Mouse (Mus musculus) limb, embryonic 14.5 days (tissue): Measurements from ENCODE around the gene Wrap53. TPM values are rescaled to one million over a fixed set of nuclear protein-coding genes. Genes with fewer than 3 reads are reported as not detected.
A peak's percentile ranks its signal among the peaks of the same experiment; 100 is the strongest.

ENCODE experiments used
- ATAC-seq: fragments of 200-750 bp; cut with Nextera tagmentation; 2 replicates; pipeline ENCODE4 v1.8.0; 2017; ENCODE audit warnings: low read depth, moderate number of reproducible peaks, moderate TSS enrichment; ENCODE audit not compliant: low FRiP score
- DNase-seq: peaks from one replicate; pipeline ENCODE4 v3.0.0-alpha.2; 2015; ENCODE audit warnings: low spot score
- H3K27ac ChIP-seq: fragments of 300-500 bp; sonication (generic); replicated peaks from 2 replicates; pipeline ENCODE4 v1.5.1; 2014; ENCODE audit warnings: low read depth, mild to moderate bottlenecking, low read length, moderate library complexity, mixed read lengths
- H3K27me3 ChIP-seq: fragments of 300-500 bp; sonication (generic); 2 replicates; pipeline ENCODE4 v1.6.1; 2014; ENCODE audit warnings: low read length, mixed read lengths; ENCODE audit not compliant: control insufficient read depth, insufficient read depth
- H3K36me3 ChIP-seq: fragments of 300-500 bp; sonication (generic); 2 replicates; pipeline ENCODE4 v1.6.1; 2014; ENCODE audit warnings: mild to moderate bottlenecking, low read length, moderate library complexity, mixed read lengths; ENCODE audit not compliant: control insufficient read depth, insufficient read depth
- H3K4me1 ChIP-seq: fragments of 300-500 bp; sonication (generic); 2 replicates; pipeline ENCODE4 v1.6.1; 2014; ENCODE audit warnings: antibody characterized with exemption, low read length, mixed read lengths; ENCODE audit not compliant: control insufficient read depth, insufficient read depth
- H3K4me2 ChIP-seq: fragments of 300-500 bp; sonication (generic); replicated peaks from 2 replicates; pipeline ENCODE4 v1.6.1; 2014; ENCODE audit warnings: low read depth, mild to moderate bottlenecking, low read length, moderate library complexity; ENCODE audit not compliant: severe bottlenecking
- H3K4me3 ChIP-seq: fragments of 300-500 bp; sonication (generic); replicated peaks from 2 replicates; pipeline ENCODE4 v1.5.1; 2014; ENCODE audit warnings: low read length
- H3K9ac ChIP-seq: fragments of 300-500 bp; sonication (generic); 2 replicates; pipeline ENCODE4 v1.6.1; 2014; ENCODE audit warnings: mild to moderate bottlenecking, low read depth, low read length, moderate library complexity; ENCODE audit not compliant: severe bottlenecking
- H3K9me3 ChIP-seq: fragments of 300-500 bp; sonication (generic); 2 replicates; pipeline ENCODE4 v1.6.1; 2016; ENCODE audit warnings: low read length; ENCODE audit not compliant: control insufficient read depth
- POLR2A ChIP-seq: fragments of 200-500 bp; IDR thresholded peaks from 2 replicates; pipeline ENCODE4 v1.8.0; 2012; ENCODE audit warnings: inconsistent platforms, mild to moderate bottlenecking, moderate library complexity, borderline replicate concordance; ENCODE audit not compliant: insufficient read depth, insufficient read length; ENCODE audit errors: extremely low read depth
- WGBS: fragments of 180-500 bp; shearing (Covaris S2); extraction: QIAGEN DNeasy Blood & Tissue Kit; methylation state at CpG from one replicate; pipeline ENCODE4 v1.1.7; 2014; 5-methylcytosine and 5-hydroxymethylcytosine counted together
- polyA plus RNA-seq, 2 experiments: library from polyadenylated mRNA; depleted of rRNA in 1 of 2; stranded (reverse) in 1 of 2; unstranded in 1 of 2; fragments of >200 nt; fragmentation: Nextera tagmentation in 1 of 2; extraction: Ambion mirVana in 1 of 2; gene quantifications; 2 replicates each; pipeline versions ENCODE4 v1.2.1 to v1.2.3; 2012 to 2014

Wrap53 gene
- polyA plus RNA-seq, 2 experiments = 19.0 to 20.6 TPM

DNA sequence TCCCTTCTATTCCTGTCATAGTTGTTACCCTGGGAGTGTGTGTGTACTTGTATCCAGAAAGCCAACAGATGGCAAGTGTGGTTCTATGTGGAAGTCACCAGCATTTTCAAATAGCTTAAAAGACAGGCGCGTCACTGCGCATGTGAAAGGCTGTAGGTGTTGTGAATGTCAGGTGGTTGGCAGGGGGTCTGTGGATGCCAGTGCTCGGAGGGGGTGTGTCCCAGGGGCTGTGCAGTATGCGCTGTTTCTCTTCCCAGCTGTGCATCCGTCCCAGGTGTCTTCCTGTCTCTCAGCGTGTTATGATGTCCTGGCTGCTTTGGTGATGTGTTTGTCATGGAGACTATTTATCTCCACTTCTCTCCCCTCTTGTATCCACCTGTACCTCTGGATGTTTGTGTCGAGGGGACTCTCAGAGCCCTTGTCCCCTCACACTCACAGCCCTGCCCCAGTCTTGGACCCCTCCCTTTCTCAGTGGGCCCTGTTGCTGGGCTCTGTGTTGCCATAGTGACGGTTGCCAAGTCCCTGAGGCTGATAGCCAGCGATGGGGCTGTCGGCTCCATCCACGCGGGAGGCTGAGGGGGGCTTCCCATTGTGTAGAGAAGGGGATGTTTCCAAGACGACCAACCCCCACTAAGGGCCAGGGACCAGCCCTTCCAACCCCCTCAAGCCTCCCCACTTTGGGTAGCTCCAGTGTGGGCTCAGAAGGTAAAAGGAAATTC, 27.3 kb downstream of the Wrap53 start:
- no peak overlapping the region for H3K4me2 ChIP-seq
- WGBS = 22% methylated on average over 14 of the region's 14 CpGs
- TF ChIP-seq POLR2A = no peak
- no peak overlapping the region for H3K4me3 ChIP-seq
- H3K27ac ChIP-seq = no peak overlapping the region
- peaks cover 12% of the 10 kb centered on the region for H3K4me1 ChIP-seq
- H3K27me3 ChIP-seq = no peaks in the 10 kb centered on the region
- no peak overlapping the region for H3K9ac ChIP-seq
- no peak for DNase-seq
- no peak for ATAC-seq
- peaks cover 22% of the 10 kb centered on the region for H3K36me3 ChIP-seq
- no peaks in the 10 kb centered on the region for H3K9me3 ChIP-seq

DNA sequence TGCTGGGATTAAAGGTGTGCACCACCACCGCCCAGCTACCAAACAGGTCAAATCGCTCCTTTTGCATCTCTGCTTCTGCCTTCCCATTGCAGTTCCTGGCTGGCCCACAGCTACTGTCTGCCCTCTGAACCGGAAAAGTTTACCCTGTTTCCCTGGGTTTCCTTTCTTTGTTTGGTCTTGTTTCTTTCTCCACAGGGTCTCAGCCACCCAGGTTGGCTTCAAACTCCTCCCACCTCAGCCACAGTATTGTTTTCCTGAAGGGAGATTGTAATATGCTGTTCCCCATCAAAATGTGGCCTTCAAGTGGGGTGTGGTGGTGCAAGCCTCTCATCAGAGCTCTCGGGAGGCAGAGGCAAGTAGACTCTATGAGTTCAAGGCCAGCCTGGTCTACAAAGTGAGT, 28.7 kb downstream of the Wrap53 start:
- no peak for DNase-seq
- WGBS = 74% methylated on average over 4 of the region's 4 CpGs
- no peak for TF ChIP-seq POLR2A

DNA sequence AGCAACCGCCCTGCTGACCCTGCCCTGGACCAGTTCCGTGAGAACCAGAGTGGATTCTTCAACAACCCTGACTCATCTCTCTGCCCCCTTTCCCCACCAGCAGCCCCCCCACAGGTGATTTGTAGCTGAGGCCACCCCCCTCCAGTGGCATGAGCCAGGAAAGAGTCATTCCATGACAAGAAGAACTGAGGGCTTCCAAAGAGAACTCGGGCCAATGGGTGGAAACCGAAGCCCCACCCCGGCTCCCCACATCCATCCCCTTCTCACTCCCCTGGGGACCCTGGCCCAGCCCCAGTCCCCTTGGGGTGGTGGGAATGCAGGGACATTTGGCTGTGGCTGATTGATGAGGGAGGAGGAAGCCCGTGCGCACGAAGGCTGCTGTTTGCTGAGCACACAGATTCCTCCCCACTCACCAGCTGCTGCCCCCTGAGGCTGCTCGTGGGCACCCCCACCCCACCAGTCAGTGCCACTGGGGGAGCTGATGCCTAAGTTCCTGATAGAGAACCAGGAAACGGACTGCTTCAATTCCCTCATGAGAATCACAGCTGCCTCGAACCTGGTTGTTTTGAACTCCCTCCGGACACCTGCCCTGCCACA, 30.9 kb downstream of the Wrap53 start, which contains the start of gene Dnah2:
TSS of gene Dnah2 (minus strand) at position 51 of the 597 bp plus-strand sequence.
- no peaks in the 10 kb centered on the region for H3K27me3 ChIP-seq
- DNase-seq = no peak
- TF ChIP-seq POLR2A = no peak
- no peak for ATAC-seq
- H3K4me1 ChIP-seq = peaks cover 19% of the 10 kb centered on the region
- H3K9ac ChIP-seq = no peak within 1 kb of the TSS
- no peaks in the 10 kb centered on the region for H3K9me3 ChIP-seq
- no peaks in the 10 kb centered on the region for H3K36me3 ChIP-seq
- no peak within 1 kb of the TSS for H3K4me3 ChIP-seq
- H3K27ac ChIP-seq = no peak within 1 kb of the TSS
- WGBS = 32% methylated on average over 12 of the region's 12 CpGs
- no peak within 1 kb of the TSS for H3K4me2 ChIP-seq

More for the DNA sequence above, 28.7 kb downstream of the Wrap53 start:
- peaks cover 13% of the 10 kb centered on the region for H3K4me1 ChIP-seq
- no peak overlapping the region for H3K27ac ChIP-seq
- no peaks in the 10 kb centered on the region for H3K27me3 ChIP-seq
- no peak overlapping the region for H3K4me2 ChIP-seq
- H3K9me3 ChIP-seq = no peaks in the 10 kb centered on the region
- H3K9ac ChIP-seq = no peak overlapping the region
- H3K36me3 ChIP-seq = peaks cover 19% of the 10 kb centered on the region
- H3K4me3 ChIP-seq = no peak overlapping the region
- no peak for ATAC-seq

DNA sequence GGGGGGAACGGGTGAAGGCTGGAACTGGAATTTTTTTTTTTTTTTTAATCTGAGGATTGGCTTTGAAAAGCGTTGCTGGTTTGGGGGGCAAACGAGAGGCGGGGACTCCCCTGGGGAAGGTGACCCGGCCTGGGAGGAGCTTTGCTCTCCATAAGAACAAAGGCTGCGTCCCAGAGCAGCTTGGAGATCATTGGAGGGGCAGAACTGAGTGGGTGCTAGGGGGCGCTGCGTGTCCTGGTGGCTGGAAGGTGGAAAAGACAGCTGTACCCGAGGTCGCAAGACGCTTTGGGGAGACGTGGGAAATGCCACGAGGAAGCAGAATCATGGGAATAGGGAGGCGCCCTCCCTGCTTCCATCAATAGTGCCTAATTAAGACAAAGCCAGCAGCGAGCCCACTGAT, 33.0 kb downstream of the Wrap53 start:
- Histone ChIP-seq H3K27ac (peak overlapping the region; percentile 79), H3K4me3 (peak overlapping the region; percentile 43), H3K4me1 (peaks cover 12% of the 10 kb centered on the region), H3K36me3 (no peaks in the 10 kb centered on the region), H3K4me2 (peak overlapping the region; percentile 85), H3K27me3 (no peaks in the 10 kb centered on the region), H3K9ac (peak overlapping the region; percentile 55), H3K9me3 (no peaks in the 10 kb centered on the region)
- peak; percentile 21; the same call in 1 of the 2 replicates for ATAC-seq
- TF ChIP-seq POLR2A = no peak
- DNase-seq = no peak
- 2% methylated on average over 15 of the region's 15 CpGs for WGBS

DNA sequence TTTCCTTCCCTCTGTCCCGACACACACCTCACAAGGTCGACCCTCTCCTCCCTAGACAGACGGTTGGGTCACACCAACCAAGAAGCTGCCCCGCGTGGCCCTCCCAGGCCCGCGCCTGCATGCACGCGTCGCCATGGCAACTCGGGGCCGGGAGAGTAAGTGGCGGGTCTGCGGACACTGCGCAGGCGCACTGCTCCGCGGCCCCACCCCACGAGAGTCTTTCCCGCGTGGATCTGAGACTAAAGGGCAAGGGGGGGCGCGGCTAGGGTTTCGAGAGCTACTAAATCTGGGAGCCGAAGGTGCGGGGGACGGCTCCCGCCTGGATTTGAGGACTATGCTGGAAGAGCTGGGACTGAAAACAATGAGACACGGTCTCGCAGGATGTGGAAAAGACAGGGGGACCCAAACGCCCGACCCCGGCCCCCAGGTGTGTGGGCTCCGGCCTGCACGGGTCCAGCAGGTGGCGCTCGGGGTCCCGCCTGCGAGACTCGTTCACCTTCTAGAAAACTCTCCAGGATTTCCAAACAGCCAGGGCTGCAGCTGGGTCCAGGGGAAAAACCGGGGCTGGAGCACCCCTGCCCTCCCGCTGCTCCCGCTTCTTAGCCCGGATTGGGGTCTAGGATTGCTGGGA, 33.5 kb downstream of the Wrap53 start:
- ATAC-seq = peak; percentile 90
- Histone ChIP-seq H3K27ac (peak overlapping the region; percentile 79), H3K4me3 (peak overlapping the region; percentile 43), H3K9ac (peak overlapping the region; percentile 55), H3K36me3 (no peaks in the 10 kb centered on the region), H3K4me1 (peaks cover 12% of the 10 kb centered on the region), H3K9me3 (no peaks in the 10 kb centered on the region), H3K4me2 (peak overlapping the region; percentile 85), H3K27me3 (no peaks in the 10 kb centered on the region)
- DNase-seq = peak; percentile 90
- 1% methylated on average over 44 of the region's 44 CpGs for WGBS
- no peak for TF ChIP-seq POLR2A
